Mouse (Mus musculus) adrenal gland, postnatal 14 days (tissue): ENCODE measurements around the gene Slc44a4. TPM values are rescaled to one million over a fixed set of nuclear protein-coding genes. Genes with fewer than 3 reads are reported as not detected.

Experiments used
- DNase-seq: peaks from one replicate; pipeline ENCODE4 v3.0.0; 2021; ENCODE audit warnings: mixed read lengths
- long read RNA-seq, 2 experiments: library from polyadenylated mRNA; stranded (forward); transcript quantifications; one replicate each; pipeline ENCODE4 v2.0.0; 2021
- total RNA-seq: library from RNA; stranded (reverse); gene quantifications from 2 replicates; pipeline ENCODE4 v1.2.3, GENCODE M21; 2021

Gene Slc44a4
- 1.5 and 1.7 TPM in 2 replicates for total RNA-seq
- long read RNA-seq, experiment 1, partial matches to known transcripts = 6 of 7 reads
- long read RNA-seq, experiment 1, other reads (novel, unspliced or antisense) = 1 of 7 reads
- long read RNA-seq, experiment 2, partial matches to known transcripts = 1 of 3 reads
- long read RNA-seq, experiment 2, other reads (novel, unspliced or antisense) = 2 of 3 reads

DNA sequence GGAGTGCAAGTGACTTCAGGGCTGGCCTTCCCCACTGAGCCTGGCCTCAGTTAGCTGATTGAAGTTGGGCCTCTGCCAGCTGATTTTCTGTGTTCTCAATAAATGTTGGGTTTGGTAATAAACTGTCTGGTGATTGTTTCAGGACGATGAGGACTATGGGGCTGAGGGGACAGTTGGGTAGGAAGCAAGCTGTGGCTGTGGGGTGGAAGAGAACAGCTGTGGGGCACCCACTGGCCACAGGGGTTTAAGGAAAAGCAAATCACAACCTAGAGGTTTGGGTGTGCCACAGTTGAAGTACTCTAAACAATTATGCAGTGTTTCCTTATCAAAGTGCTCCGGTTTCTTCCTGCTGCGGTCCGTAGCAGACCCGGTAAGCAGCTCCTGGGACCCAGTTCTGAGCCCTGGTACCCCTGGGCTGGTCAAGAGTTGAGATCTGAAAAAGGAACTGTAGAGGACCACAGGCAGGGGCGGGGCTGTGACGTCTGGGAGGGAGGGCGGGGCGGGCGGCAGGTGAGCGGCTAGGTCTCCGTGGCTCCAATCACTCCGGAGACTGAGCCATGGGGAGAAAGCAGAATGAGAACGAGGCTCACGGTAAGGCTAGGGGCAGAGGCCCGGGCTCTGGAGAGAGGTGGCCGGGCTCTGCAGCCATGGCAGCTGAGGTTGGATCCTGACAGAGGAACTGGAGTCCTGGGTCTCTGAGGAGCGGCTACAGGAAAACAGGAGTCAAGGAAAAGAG, at the start of gene Slc44a4:
Gene Slc44a4 (plus strand): TSS at position 537 of the 736 bp plus-strand sequence.
- no peak for DNase-seq

DNA sequence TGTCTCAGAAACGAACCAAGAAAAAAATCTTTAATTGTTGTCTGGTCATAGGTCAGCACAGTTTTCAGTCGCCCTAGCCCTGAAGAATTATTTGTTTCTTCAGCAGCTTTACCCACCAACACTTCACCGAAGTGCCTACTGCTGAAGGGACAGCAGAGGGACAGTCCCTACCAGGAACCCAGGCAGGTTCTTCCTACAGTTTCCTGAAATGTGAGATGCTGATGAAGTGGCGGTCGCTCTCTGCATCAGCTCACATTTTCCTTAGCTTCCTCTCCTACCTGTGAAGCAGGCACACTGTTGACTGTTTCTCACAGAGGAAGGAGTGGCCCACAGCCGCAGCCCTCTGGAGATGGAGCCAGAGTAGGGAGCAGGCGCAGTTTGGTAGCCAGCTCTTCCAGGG, 48.3 kb upstream of the Slc44a4 start:
- DNase-seq = no peak

DNA sequence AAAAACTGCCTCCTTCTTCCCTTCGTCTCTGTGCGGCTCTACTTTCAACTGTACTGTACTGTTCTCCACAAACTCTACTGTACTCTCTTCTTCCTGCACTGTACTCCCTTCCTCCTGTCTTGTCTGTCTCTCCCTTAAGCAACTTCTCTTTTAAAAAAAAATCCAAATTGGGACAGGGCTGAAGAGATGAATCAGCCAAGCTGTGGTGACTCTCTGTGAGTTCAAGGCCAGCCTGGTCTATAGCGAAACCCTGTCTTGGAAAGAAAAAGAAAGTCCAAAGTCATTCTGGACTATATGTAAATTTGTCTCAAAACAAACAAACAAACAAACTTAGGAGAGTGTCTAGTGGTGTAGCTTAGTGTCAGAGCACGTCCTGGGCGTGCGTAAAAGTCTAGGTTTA, 39.9 kb upstream of the Slc44a4 start:
- DNase-seq = peak; percentile 44

DNA sequence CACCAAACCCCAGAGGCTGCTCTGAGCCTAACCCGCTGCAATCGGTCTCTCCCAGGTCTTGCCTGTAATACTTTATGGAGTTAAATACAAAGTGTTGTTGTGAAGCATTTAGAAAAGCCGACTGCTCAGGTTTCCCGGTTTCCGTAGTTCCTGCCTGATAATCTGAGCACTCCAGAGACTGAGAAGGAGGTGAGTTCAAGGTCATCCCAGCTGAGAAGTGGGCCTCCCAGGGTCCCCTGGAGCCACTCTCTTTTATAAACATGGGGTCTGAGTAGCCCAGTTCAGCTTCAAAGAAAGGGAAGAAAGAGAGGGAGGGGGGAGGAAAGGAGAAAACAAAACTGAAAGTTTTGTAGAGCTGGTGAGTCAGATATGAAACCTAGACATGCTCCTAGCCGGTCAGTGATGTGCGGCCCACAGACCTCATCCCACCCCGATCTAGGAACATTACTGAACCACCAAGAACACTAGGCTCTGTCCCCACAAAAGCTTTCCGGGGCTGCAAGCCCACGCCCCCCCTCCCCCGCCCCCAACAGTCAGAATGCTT, 34.9 kb upstream of the Slc44a4 start, which contains the start of gene Zbtb12:
Gene Zbtb12 (plus strand): TSS at position 148 of the 544 bp plus-strand sequence.
- DNase-seq = no peak

DNA sequence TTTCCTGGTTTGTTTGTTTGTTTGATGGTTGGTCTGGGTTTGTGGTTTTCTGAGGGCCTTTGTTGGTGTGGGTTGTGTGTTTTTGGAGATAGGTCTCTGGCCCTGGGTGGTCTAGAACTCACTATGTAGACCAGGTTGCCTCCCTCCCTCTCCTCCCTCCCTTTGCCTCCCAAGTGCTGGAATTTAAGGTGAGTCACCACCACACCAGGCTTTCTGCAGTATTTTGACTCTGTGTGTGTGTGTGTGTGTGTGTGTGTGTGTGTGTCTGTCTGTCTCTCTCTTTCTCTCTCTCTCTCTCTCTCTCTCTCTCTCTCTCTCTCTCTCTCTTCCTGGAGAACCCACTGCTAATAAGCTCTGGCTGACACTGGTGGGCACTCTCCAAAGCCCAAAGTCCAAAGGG, 33.1 kb upstream of the Slc44a4 start:
- DNase-seq = no peak

DNA sequence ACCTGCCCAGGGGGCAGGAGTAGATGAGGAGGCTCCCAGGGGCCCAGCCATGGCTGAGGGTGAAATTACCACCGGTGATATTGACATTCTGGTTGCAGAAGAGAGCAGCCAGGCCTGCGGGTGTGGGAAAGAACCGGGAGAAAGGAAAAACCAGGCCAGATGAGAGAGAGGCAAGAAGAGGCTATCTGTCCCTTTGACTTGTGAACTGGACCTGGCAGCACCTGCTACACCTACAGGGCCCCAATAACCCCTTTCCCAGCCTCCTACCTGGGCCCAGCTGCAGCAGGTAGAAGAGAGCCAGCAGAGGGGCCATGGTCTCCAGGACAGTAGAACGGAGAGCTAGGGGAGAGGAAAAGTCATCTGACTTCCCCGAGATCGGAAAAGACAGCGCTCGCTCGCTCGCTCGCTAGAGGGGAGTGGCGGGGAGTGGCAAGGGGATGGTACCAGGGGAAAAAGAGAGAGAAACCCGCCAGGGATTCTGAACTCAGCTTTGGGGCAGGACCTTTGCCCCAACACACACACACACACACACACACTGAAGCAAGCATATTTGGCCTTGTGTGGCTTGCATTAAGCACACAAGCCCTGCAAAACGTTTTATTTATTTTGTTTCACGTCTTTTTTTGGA, 32.5 kb upstream of the Slc44a4 start, which contains the start of gene Gm20547:
Gene Gm20547 (minus strand): TSS at position 360 of the 628 bp plus-strand sequence.
- peak; percentile 42 for DNase-seq

DNA sequence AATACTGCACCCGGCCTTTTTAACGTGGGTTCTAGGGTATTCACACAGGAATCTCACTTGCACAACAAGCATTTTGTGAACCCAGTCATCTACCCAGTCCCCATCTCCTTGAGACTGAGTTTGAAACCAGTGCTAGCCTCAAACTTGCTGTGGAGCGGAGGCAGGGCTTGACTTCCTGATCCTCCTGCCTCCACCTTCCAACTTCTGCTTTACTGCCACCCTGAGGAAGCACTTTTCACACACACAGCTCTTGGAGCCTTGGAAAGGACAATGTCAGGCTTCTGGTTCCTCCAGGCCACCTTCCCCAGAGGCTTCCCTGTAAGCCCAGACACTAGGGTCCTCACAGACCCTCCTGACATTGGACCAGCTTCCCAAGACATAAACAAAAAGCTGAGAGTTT, 30.9 kb upstream of the Slc44a4 start:
- no peak for DNase-seq

DNA sequence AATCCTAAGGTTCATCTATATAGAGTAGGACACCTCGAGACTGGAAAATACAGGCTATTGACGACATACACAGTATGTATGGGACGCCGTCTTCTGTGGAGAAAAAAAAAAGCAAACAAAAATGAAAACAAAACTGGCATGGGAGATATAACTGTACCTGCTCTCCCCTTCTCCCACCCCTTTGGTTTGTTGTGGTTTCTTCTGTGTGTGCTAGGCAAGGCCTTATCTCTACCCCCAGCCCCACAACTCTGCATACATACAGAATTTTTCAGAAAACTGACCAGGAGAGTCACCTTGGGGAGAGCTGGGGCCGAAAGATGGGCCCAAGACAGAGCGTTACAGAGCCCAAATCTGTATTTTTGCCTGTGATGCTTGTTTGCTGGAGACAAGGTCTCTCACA, 29.6 kb upstream of the Slc44a4 start:
- no peak for DNase-seq

DNA sequence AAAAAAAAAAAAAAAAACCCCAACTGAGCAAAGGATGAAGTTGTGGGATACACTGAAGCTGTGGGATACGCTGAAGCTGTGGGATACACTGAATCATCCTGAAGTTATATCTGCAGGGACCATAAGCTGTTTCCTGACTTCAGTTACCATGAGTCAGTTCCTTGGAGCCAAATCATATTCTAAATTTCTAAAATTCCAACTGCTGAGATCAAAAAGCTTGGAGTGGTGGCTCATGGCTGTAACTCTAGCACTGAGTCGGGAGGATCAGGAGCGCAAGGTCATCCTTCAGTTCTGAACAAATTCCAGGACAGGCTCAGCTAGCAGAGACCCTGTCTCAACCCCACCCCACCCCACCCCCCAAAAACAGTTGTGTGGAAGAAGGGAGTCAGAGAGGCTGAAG, 28.7 kb upstream of the Slc44a4 start:
- DNase-seq = no peak

DNA sequence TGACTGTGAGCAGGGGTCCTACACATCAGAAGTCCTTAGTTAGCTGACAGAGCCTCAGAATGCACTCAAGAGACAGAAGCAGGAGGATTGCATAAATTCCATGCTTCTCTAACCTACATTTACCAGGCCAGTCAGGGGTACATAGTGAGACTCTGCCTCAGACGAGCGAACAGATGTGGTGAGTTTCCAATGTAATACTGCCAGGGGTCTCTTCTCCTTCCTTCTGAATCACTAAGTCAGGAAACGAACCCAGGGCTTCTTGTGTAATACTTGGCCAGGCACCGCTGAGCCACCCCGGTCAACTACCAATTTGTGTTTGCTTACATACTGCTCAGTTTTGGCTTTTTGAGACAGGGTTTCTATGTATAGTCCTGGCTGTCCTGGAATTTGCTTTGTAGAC, 26.3 kb upstream of the Slc44a4 start:
- no peak for DNase-seq

DNA sequence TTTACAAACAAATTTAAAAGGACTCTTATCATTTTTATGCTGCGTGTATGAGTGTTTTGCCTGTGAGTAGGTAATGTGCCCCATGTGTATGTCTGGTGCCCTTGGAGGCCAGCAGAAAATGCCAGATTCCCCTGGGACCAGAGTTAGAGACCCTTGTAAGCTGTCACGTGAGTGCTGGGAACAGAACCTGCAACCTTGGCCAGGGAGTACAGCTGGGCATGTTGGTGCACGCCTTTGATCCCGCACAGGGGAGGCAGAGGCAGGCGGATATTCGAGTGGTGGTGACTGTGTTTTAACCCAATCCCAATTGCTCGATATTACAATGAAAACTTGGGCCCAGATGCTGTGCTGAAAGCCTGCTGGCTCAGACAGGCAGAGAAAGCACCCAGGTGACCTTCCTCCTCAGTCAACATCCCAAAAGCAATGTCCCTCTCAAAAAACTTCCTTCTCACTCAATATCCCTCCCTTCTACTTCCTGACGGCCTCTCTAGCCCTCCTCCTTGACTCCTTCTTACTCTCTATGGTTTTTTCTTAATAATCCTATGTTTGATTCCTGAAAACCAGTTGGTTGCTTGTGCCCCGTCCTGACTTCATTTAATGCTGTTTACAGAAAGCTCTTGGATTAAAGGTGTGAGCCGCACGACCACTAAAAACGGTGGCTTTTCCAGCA, 24.1 kb upstream of the Slc44a4 start:
- DNase-seq = no peak

DNA sequence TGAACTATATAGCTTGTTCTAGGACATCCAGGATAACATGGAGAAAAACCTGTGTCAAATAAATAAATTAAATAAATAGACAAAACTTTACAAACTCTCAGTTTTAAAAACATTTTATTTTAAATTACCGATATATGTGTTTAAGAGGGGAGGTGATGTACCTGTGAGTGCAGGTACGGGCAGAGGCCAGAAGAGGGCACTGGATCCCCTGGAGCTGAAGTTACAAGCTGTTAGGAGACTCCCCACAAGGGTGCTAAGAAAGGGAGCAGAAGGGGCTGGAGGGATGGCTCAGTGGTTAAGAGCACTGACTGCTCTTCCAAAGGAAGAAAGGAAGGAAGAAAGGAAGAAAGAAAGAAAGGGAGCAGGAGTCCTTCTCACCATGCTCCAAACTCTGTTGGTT, 22.9 kb upstream of the Slc44a4 start:
- DNase-seq = no peak

DNA sequence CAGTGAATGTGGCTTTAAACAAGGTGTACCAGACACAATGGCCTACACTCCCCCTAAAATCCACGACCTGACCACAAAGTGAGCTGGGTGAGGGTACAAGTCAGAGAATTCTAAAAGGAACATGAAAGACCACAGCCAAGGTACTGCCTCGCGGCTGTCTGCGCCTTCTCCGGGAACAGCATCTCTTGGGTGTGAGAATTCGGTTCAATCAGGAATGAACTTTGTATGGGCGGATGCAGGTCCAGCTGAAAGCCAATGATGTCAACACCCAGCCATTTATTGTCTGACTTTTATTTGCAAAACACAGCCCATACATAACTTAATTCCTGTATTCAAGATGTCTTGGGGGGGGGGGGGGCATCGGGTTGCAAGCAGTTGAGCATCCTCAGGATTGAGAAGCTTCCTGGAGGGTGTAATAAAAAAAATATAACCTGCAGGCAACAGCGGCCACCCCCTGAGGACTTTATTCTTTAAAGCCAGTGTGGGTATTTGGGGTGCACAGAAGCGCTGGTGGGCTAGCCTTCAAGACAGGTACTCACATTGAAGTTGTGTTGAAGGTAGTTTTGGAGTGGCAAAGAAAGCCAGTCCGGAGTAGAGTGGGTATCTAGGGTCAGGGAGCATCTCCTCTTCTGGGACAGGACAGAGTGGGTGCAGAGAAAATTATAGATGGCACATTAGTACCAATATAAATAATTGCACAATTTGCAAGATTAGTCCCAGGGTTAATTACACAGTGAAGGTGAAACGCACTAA, 21.0 kb upstream of the Slc44a4 start:
- no peak for DNase-seq

DNA sequence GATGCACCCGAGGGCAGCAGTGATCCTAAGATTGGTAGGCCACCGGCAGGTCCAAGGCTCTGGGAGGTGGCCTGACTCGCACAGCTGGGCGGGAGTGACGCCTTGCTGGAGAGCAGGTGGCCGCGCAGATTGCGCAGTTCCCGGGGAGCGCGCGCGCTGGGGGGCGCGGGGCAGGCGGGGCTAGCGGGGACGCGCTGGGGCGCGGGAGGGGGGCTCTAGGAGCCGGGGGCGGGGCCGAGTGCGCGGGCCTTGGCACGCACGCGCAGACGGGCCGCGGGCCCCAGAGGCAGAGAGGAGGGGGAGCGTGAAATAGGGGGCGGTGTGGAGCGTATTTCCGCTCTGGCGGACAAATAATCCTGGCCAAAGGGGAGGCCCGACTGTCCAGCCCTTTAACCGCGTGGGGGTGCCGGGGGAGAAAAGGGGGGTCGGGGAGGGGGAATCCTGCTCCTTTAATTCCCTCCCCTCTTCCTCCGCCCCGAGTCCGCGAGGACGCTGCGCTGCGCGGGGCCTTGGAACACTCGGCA, 20.1 kb upstream of the Slc44a4 start:
- DNase-seq = peak; percentile 97

DNA sequence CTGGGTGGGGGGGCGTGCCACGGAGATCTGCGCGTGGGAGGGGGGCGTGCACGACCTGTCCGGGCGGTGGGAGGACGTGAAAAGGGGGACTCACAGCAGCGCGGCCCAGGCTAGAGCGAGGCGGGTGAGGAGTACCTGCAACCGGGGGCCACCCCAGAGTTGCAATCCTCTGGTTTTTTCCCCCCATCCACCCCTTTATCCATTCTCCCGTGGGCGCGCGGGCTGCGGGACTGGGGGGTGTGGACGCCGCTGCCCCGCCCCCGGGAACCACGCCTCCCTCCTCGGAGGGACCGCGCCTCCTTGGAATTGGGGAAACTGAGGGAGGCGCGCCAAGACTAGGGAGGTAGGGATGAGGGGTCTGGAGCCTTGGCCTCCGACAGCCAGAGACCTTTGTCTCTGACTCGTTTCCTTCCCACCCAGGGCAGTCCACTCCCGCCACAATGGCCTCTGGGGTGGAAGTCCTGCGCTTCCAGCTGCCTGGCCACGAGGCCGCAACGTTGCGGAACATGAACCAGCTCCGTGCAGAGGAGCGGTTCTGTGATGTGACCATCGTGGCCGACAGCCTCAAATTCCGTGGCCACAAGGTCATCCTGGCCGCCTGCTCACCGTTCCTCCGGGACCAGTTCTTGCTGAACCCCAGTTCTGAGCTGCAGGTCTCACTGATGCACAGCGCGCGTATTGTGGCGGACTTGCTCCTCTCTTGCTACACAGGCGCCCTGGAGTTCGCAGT, 19.3 kb upstream of the Slc44a4 start:
- peak; percentile 78 for DNase-seq

DNA sequence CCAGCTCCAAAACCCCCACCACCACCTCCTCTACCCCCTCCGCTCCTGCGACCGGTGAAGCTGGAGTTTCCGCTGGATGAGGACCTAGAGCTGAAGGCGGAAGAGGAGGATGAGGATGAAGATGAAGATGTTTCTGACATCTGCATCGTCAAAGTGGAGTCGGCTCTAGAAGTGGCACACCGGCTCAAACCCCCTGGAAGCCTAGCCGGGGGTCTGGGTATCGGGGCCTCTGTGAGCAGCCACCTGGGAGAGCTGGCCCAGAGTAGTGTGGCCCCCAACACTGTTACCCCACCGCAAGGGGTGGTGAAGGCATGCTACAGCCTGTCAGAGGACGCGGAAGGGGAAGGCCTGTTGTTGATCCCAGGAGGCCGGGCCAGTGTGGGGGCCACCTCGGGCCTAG, 18.5 kb upstream of the Slc44a4 start:
- no peak for DNase-seq

DNA sequence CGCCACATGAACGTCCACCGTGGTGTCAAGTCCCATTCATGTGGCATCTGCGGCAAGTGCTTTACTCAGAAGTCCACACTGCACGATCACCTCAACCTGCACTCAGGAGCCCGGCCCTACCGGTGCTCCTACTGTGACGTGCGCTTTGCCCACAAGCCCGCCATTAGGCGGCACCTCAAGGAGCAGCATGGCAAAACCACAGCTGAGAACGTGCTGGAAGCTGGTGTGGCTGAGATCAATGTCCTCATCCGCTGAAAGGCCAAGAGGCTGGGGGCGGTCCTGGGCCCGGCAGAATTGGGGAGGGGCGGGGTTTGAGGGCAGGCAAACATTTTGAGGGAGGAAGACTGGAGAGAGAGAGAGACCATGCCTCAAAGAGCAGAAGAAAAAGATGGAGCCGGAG, 17.9 kb upstream of the Slc44a4 start:
- no peak for DNase-seq

DNA sequence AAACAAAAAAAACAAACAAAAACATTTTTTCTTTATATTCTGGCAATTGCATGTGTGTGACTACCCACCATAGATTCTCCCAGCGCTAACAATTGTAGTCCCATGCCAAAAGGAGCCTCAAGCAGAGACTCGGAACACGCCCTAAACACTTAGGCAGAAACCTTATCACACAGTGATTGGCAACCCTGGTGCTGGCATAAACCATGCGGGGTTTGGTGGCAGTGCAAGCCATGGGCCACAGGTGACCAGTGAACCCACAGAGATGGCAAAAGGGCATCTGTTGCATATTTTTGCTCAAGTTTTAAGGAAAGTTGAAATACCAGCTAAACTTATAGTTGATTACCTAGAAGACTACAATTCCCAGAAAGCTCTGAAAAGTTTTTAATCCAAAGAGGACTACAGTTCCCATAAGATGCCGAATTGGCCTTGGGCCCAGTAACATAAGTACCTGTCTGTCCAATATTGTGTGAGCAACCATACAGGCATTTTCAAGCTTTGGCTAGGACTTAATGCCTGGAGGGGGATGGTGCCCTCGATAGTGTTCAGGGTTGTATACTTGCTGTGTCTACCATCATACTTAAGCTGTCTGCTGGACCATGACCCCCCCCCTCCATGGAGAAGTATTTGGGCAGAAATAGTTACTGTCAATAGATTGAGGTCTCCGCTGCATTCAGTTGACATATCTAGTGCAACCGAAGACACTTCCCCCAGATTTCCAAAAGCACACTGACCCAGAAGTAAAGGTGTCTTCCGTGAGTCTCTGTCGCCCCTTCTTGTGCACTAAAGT, 16.7 kb upstream of the Slc44a4 start:
- DNase-seq = no peak

DNA sequence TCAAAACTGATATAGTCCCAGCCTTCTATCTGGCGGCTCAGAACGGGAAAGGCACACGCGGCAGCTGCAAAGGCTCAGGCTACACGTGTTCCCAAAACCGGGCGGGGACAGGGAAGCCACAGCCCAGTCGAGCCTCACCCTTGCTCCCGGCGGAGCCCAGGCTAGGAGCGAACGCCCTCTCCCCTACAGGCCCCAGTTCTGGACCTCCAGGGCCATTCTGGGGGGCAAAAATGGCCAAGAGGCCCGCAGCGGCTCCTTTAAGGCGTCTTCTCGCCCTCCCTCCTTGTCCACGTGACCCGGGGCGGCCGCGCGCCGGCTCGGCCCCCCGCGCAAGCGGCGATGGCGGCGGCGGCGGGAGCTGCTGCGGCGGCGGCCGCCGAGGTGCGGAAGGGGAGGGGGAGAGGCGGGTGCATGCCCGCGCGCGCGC, 16.1 kb upstream of the Slc44a4 start, which contains the start of the genes C2 and Ehmt2:
Gene C2 (minus strand): TSS at position 106 of the 427 bp plus-strand sequence.
Gene Ehmt2 (plus strand): TSS at position 310 of the 427 bp plus-strand sequence.
- peak; percentile 91 for DNase-seq

DNA sequence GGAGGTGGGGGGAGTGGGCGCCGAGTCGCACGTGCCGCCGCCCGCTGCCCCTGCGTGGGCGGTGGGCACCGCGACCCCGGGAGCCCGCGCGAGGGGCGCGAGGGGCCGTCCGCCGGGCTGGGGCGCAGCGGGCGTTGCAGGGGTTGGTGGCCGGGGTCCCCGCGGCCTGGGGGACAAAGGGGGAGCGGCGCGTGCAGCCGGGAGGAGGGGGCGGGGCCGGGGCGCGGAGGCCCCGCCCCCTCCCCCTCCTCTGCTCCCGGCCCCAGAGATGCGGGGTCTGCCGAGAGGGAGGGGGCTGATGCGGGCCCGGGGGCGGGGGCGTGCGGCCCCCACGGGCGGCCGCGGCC, 15.6 kb upstream of the Slc44a4 start:
- DNase-seq = peak; percentile 52
